Mouse (Mus musculus): ENCODE results near the gene Tbl1x.

DNA sequence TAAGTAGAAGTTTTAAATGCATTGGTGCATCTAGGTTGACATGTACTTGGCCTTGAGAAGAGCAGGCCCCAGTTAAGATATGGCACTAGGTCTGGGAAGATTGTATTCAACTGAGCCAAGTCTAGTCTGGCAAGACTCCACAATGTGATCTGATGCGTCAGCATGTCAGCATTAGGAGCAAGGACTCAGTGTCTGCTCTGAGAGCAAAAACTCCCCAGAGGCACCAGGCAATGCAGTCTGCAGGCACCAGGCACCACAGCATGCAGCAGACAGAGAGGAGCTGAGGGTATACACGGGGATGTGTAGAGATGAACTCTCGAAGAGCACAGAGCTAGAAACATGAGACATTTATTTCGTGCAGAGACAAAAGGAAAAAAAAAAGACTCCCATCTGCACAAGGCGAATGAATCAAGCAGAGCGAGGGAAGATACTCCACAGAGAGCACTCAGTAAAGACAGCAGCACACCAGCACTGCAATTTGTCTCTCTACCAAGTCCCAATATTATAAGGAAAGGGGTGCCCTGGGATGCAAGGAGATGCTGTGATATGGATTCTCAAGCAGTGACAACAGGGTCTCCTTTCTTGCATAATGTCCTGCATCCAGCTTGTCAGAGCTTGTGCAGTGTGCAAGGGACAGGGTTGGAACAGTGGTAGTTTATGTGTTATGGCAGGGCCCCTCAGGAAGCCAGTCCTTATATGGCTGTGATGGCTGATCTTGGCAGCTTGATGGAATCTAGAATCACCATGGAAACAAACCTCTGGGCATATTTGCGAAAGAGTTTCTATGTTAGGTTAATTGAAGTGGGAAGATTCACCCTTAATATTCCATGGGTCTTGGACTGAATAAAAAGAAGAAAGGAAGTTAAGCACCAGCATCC is 22.7 kb upstream of the Tbl1x start:
- TF ChIP-seq CTCF (IDR thresholded peaks at IDR 0.05; ENCODE audit: control insufficient read depth, insufficient read depth, low read length) (no peak), POLR2A (IDR thresholded peaks at IDR 0.05; ENCODE audit: borderline replicate concordance, control insufficient read depth, low read depth, low read length) (no peak)

Data from bone marrow, adult 2 months (tissue).